Mouse (Mus musculus): ENCODE results near the gene Fam129b.

DNA sequence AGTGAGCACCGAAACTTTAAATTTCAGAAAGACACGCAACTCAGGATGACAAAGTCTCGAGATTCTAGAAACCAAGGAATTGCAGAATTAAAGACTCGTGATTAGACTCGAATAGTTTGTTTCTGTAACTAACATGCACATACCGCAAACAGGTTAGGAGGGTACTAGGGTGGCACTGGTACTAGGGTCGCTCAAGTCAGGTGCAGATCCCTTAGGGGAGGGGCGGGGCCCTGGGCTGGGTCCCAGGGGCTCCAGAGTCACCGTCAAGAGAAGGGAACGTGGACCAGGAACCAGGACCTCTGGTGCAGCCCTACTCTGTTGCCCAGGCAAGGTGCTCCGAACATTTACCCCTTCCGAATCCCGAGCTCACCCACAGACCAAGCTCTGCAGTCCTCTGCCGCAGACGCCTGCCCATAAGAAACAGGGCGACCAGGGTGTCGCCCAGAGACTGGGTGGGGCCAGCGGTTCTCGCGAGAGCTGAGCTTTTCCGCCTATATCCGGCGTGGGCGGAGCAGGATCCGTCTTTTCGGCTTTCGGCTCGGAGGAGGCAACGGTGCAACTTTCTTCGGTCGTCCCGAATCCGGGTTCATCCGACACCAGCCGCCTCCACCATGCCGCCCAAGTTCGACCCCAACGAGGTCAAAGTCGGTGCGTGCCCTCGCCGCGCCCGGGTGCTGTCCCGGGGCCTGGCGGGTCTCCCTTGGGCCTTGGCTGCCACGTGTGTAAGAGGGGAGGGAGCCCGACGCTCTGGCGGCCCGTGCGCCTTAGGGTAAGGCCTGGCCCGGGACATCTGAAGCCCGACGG, 85.5 kb downstream of the Fam129b start, which contains the start of the genes Rpl12 and Lrsam1:
- TF ChIP-seq CTCF (IDR thresholded peaks at IDR 0.05; ENCODE audit: extremely low read depth, insufficient read length, insufficient replicate concordance, low read depth, low read length) (no peak), POLR2A (IDR thresholded peaks at IDR 0.05; ENCODE audit: low read depth, low read length) (peak; percentile 76)
